Mouse (Mus musculus): ENCODE results near the gene Sgf29. TPM values are rescaled to one million over a fixed set of nuclear protein-coding genes. Genes with fewer than 3 reads are reported as not detected.

Sgf29 gene
- total RNA-seq, 2 experiments from 2014 or later: 29.1 to 33.1 TPM

DNA sequence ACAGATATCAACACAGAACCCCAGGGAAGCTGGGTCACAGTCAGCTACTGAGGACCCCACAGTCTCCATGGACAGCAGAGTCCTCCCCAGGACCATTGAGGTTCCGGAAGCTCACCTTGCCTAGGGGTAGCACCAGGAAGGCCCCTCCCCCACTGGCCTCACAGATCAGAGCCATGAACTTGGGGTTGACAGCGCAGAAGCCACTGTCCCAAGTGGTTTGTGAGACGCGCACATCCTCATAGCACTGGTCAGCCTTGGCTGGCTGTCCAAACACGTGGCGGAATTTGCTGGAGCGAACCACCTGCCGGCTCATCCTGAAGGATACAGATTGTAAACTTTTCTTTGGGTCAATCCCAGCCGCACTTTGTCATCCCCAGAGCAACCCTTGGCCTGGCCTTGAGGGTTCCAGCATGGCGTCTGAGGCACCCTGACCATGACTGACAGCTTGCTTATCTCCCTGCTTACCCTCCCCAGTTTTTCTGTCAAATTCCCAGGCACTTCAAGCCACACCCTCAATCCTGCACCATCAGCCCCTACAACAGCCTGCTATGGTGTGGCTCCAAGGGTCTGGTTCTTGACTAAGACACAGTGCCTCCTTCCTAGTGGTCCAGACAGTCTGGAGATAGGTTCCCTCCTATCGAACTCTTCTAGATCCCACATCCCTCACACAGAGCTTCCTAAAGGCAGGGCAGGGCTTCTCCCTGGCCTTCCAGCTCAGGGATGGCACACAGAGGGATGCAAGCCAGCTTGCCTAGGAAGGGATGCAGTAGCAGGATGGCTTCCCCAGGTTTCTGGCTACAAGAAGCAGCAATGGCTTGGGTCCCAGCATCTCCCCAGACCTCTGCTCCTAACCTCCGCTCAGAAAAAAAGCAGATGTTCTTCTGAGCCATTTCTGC is 54.0 kb downstream of the Sgf29 start:
- no peak for DNase-seq (ENCODE audit: low spot score)

DNA sequence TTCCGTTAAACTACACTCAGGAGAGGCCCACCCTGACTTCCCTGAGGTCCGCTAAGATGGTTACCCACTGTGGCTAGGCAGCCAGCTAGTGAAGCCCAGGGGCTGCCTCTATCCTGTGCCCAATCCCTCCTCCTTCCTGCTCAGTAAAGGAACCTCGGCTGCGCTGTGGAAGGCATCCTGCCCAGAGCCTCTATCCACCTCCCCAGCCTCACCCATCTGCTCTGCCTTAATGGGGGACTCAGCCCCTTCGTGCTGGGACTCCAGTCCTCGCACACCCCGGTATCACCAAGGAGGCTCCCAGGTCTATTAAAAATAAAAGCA is 54.6 kb downstream of the Sgf29 start:
- no peak for DNase-seq (ENCODE audit: low spot score)

DNA sequence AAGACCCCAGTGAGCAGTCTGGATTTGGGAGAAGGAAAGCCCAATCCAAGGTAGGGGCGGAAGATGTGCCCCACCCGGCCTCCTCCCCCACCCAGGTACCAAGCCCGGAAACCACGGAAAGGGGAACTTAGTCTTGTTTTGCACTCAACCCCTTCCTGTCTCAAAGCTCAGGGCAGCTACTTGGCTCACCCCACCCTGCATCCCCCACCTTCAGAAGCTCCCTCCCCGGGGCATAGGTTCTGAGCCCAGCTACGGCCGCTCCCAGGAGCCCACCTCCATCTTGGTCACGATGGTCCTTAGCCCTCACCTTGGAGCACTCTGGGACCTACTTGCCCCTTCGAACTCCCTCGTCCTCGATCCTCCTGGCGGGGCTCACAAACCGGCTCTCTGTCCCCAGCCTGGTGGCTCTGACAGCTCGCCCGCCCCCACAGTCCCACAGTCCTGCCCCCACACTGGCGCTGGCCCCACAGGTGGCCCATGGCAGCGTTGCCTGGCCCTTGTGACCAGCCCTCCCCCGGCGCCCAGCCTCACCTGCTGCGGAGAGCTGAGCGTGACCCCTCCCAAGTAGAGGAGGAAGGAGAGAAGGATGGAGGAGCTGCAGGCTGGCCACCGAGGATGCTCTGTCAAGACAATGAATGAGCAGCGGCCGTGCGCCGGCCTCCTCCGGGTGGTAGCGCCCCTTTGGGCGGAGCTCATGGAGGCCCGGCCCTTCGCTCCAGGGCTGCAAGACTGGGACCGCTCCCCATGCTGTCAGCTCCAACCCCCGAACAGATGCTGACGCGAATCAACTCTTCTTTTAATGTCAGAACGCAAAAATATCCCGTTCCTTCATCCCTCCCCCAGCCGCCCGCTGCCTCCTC is 55.2 kb downstream of the Sgf29 start:
- peak; percentile 51 for DNase-seq (ENCODE audit: low spot score)

DNA sequence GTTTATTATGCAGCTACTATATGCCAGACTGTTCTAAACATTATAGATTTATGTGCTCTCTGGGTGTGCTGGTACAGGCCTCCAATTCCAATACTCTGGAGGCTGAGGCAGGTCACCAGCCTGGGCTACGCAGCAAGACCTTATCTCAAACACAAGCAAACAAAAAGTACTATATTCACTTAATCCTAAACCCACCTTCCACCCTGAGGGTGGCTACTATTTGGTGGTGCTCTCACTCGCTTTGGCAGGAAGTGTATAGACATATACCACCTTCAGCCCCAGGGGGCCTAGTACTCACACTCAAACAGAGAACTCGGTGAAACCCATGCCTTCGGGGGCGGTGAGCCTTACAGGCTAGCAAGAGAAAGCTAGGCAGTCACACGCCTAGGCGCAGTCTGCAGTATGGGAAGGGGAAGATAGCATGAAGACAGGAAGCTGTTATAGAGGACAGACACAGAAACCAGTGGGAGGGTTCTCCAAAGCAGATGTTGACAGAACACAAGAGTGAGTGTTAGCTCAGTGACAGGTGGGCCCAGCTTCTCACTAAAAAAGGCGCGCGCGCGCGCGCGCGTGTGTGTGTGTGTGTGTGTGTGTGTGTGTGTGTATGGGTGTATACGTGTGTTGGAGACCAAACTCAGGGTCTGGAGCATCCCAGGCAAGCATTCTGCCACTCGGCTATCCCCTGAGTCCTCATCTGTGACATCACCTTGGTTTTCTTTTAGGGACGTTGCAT is 58.5 kb downstream of the Sgf29 start, which contains the start of gene Coro1a:
Gene Coro1a (minus strand): TSS at position 346 of the 733 bp plus-strand sequence.
- no peak for DNase-seq (ENCODE audit: low spot score)

DNA sequence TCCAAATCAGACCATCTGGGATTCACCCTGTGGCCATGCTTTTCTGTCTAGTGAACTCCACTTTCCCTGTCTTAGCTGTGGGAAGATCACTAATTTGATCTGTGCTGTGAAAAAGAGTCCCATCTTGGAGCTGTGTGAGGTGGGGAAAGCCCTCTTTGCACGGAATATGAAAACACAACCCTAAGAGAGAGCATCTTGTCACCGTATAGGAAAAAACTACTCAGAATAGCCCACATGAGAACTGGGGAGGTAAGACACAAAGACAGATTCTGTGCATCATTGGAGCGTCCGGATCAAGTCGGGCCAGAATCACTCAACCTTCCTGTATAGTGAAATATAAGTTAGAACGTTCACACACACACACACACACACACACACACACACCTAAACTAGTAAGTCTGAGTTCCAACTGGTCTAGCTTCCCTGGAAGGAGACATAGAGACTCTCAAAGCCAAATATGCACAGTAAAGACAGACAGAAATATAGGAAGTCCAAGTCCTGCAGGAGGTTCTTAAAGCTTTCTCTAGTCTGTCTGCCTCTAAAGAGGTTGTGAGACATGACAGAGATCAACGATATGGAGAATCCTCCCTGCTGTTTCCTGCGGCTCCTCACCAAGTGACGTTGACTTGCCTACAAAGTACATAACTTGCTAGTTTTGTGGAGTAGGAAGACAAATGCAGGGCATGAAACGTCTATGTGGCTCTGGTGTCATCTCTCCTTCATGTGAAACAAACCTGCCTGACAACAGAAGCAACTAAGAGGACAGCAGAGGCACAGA is 59.3 kb downstream of the Sgf29 start:
- DNase-seq (ENCODE audit: low spot score): no peak

DNA sequence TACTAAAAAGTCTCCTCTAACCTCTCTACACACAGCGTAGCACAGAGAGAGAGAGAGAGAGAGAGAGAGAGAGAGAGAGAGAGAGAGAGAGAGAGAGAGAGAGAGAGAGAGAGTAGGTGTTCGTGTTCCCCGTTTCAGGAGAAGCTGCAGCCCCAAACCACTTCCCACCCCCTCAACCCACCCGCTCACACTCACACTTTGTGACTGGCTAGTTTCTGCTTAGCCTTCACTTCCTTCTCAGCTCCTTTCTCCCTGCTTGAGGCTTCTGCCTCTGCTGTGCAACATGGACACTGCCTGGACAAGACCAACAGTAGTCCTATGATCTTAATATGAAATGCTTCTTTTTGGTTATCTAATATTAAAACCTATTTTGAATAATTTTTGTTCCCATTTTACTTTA is 61.2 kb downstream of the Sgf29 start:
- DNase-seq (ENCODE audit: low spot score): no peak

DNA sequence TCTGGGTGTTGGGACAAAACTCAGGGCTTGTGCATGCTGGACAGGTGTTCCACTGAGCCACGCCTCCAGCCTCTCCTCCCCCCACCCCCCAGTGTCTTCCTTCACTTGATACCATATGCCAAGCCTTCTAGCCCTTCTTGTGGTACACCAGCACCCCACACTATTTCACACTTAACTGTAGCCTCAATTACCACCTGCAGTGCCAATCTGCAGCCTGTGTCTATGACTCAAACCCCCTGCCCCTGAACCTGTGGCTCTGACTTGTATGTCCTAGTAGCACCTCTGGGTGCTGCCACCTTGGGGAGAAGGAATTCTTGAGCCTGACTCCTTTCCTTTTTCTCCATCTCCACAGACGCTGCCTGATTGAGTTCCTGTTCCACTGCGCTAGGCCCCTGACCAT is 62.8 kb downstream of the Sgf29 start:
- DNase-seq (ENCODE audit: low spot score): no peak

DNA sequence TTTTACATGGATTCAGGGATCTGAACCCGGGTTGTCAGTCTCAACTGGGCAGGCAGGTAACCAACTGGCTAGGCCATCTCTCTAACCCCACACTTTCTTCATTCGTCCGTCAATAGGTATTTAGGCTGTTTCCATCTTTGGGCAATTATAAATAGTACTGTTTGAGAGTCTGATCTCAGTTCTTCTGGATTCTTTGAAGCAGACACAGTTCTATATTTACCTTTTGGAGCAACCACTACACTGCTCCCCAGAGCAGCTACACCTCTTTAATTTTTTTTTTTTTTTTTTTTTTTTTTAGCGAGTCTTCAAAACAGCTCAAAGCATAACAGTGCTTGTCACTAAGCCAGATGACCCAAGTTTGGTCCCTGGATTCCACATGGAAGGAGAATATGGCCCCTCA is 66.6 kb downstream of the Sgf29 start:
- no peak for DNase-seq (ENCODE audit: low spot score)

DNA sequence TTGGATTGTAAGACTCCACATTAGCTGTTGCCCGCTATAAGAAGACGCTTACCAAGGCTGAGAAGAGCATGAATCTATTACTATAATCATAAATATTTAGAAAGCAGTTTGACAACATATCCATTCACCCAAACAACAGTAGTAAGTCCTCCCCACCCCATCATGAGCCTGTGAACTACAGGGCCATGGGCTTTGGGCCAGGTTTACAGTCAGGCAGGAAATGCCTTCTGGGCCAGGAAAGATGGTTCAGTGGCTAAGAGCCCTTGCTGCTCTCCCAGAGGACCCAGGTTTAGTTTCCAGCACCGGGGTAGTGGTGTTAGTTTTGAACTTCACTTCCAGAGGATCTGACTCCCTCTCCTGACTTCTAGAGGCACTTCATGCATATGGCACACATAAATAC is 68.5 kb downstream of the Sgf29 start:
- no peak for DNase-seq (ENCODE audit: low spot score)

DNA sequence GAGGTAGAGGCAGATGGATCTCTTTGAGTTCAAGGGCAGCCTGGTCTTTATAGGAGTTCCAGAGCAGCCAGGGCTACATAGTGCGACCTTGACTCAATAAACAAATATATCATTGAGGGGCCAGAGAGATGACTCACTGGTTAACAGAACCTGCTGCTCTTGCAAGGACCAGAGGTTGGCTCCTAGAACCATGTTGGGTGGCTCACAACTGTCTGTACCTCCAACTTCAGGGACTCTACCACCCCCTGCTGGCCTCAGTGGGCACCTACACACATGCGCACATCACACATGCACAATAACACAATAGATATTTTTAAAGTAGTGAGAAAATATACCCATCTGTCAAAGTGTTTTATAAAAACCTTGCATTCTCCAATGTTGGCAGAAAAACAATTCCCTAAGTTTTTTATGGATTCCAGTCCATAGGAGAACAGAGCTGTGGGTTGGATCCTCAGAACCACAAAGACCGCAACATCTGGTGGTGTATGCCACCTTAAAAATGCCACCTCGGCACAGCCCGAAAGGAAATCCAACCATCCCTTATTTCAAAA is 69.8 kb downstream of the Sgf29 start:
- DNase-seq (ENCODE audit: low spot score): no peak

DNA sequence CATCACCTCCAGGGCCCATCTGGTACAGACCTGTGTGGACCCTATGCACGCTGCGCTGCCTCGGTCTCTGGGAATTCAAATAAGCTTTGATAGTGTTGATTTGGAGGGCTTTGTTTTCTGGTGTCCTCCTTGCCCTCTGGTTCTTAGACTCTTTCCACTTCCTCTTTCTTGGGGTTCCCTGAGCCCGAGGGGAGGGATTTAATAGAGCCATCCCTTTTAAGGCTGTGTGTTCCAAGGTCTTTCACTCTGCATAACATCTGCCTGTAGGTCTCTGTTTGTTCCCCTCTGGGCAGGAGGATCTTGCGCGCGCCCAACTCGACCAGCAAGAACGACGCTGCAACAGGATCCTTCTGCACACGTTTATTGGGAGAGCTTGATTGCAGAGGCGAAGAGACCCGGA is 72.5 kb downstream of the Sgf29 start:
- no peak for DNase-seq (ENCODE audit: low spot score)

Other genes with a start within 250 kb of the Sgf29 start
- gene Cd19, start 234.4 kb upstream of the Sgf29 start, total RNA-seq (2021): not detected
- gene Rabep2, start 220.6 kb upstream of the Sgf29 start, total RNA-seq (2021): 10 to 100 TPM; 10.6 to 13.1 TPM
- gene Atp2a1, start 186.2 kb upstream of the Sgf29 start, total RNA-seq (2021): over 10,000 TPM; 23,271 to 27,147 TPM
- gene Sh2b1, start 173.9 kb upstream of the Sgf29 start, total RNA-seq (2021): 10 to 100 TPM; 49.2 to 51.0 TPM
- 100 to 1,000 TPM; 118 to 124 TPM for gene Tufm, start 161.9 kb upstream of the Sgf29 start, total RNA-seq (2021)
- gene Atxn2l, start 145.9 kb upstream of the Sgf29 start, total RNA-seq (2021): 10 to 100 TPM; 28.4 to 33.1 TPM
- 100 to 1,000 TPM; 167 to 171 TPM for gene Eif3c, start 82.9 kb upstream of the Sgf29 start, total RNA-seq (2021)
- gene Apobr, start 64.4 kb upstream of the Sgf29 start, total RNA-seq (2021): under 1 TPM; 0.47 to 0.59 TPM
- gene Cln3, start 63.5 kb upstream of the Sgf29 start, total RNA-seq (2021): 10 to 100 TPM; 12.7 to 14.4 TPM
- under 1 TPM in 1 of 2 experiments, not detected in 1; 0.31 TPM for gene Il27, start 54.4 kb upstream of the Sgf29 start, total RNA-seq (2021)
- gene Nupr1, start 18.4 kb upstream of the Sgf29 start, total RNA-seq (2021): 1 to 10 TPM; 7.5 to 8.8 TPM
- gene Sult1a1, start 27.1 kb downstream of the Sgf29 start, total RNA-seq (2021): 10 to 100 TPM; 11.1 to 15.9 TPM
- gene Bola2, start 46.1 kb downstream of the Sgf29 start, total RNA-seq (2021): 10 to 100 TPM; 37.1 to 42.2 TPM
- gene Slx1b, start 46.5 kb downstream of the Sgf29 start, total RNA-seq (2021): 1 to 10 TPM; 1.9 to 2.8 TPM
- 1 to 10 TPM; 2.0 to 2.4 TPM for gene Coro1a, start 58.5 kb downstream of the Sgf29 start, total RNA-seq (2021)
- 10 to 100 TPM; 16.2 to 20.7 TPM for gene Mapk3, start 110.3 kb downstream of the Sgf29 start, total RNA-seq (2021)
- gene Gdpd3, start 117.0 kb downstream of the Sgf29 start, total RNA-seq (2021): under 1 TPM in 1 of 2 experiments, not detected in 1; 0.46 TPM
- gene Ypel3, start 127.6 kb downstream of the Sgf29 start, total RNA-seq (2021): 100 to 1,000 TPM in 1 of 2 experiments, 10 to 100 TPM in 1; 84.9 to 101 TPM
- under 1 TPM; 0.52 to 0.59 TPM for gene Tbx6, start 132.2 kb downstream of the Sgf29 start, total RNA-seq (2021)
- gene Ppp4c, start 143.2 kb downstream of the Sgf29 start, total RNA-seq (2021): 10 to 100 TPM; 20.5 TPM
- gene Fam57b, start 148.4 kb downstream of the Sgf29 start, total RNA-seq (2021): 10 to 100 TPM; 65.3 to 75.7 TPM
- not detected for gene 4930451I11Rik, start 182.3 kb downstream of the Sgf29 start, total RNA-seq (2021)
- not detected for gene Doc2a, start 198.1 kb downstream of the Sgf29 start, total RNA-seq (2021)
- 1 to 10 TPM; 5.0 to 5.4 TPM for gene Hirip3, start 212.7 kb downstream of the Sgf29 start, total RNA-seq (2021)
- gene Ino80e, start 213.1 kb downstream of the Sgf29 start, total RNA-seq (2021): 10 to 100 TPM in 1 of 2 experiments, 1 to 10 TPM in 1; 8.4 to 12.3 TPM
- gene Taok2, start 235.4 kb downstream of the Sgf29 start, total RNA-seq (2021): 10 to 100 TPM; 19.7 to 21.9 TPM

Measured in gastrocnemius, adult 18-20 months (tissue).